Mouse (Mus musculus) ES-Bruce4 (cell line): Measurements from ENCODE around the gene Krt9.

ENCODE experiments used
- CTCF ChIP-seq: IDR thresholded peaks from one replicate; pipeline ENCODE4 v1.8.1; 2011; ENCODE audit warnings: low read depth, low read length
- EP300 ChIP-seq: IDR thresholded peaks from 2 replicates; pipeline ENCODE4 v1.6.1; 2011; ENCODE audit warnings: low read depth, low read length; ENCODE audit not compliant: insufficient read depth
- POLR2A ChIP-seq: IDR thresholded peaks from one replicate; pipeline ENCODE4 v1.8.1; 2011; ENCODE audit warnings: low read length; ENCODE audit not compliant: insufficient read depth

- TF ChIP-seq POLR2A: no peak
- no peak for TF ChIP-seq CTCF
- TF ChIP-seq EP300: no peak
Observed at GRCm38 (mm10) chr11:100145858-100146560, 47.0 kb downstream of the Krt9 start.
